Mouse (Mus musculus) right cerebral cortex, postnatal 14 days (tissue): ENCODE measurements around the gene Orm1.

ENCODE experiments used
- DNase-seq: peaks from one replicate; pipeline ENCODE4 v3.0.0; 2022

Orm1 gene

GRCm38 (mm10) chr4:63344295-63344694 lies at the start of gene Orm1:
TSS of gene Orm1 (plus strand) at chr4:63344560.
- DNase-seq: no peak

DNA sequence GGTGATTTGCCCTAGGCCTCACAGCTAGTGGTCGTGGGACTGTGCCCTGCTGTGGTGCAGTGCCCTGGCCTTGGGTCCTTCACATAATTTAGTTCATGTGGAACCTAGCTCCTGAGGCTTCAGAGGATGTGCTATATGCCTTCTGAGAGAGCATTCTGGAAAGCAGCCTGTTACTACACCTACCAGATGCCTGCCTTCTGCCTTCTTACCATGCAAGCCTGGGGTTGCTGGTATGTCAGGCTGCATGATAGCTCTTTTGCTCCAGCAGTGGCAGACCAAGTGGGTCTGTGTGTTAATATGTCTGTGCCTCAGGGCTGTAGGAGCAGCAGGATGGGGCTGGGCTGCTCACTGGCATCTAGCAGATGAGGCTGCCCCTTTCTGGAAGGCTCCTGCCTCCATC lies 48.7 kb upstream of the Orm1 start:
- no peak for DNase-seq

DNA sequence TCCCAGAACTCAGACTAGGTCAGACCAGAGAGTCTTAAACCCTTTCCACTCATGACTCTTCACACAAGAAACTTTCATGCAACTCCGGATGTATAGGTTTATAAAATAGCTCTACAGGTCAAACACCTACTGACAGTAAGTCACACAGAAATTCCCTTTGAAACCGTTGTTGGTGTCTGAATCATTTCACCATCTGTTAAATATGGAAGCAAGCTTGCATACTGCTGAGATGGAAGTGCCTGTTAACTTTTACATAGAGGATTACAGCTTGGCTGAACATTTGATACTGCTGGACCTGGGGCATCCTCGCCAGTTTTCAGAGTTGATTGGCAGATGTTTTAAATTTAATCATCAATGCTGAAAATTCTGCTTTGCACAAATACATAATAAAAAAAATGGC lies 48.1 kb upstream of the Orm1 start:
- no peak for DNase-seq

DNA sequence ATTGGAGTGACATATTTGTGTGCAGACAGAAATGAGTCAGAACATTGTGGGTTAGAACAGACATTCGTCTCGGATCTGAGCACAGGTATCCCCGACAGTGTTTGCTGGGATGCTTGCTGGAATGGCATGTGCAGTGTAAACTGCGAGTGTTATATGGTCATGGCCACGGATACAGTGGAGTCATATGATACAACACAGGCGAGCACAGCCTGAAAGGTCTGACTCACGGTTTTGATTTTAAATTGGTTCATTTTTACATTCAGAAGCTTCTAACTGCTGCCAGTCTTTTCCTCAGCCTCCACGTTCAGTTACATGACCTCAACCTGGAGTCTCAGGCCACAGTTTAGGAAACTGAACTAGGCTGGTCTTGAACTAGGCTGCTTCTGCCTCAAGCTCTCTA lies 47.5 kb upstream of the Orm1 start:
- no peak for DNase-seq

GRCm38 (mm10) chr4:63298191-63298590 lies 46.2 kb upstream of the Orm1 start:
- no peak for DNase-seq

DNA sequence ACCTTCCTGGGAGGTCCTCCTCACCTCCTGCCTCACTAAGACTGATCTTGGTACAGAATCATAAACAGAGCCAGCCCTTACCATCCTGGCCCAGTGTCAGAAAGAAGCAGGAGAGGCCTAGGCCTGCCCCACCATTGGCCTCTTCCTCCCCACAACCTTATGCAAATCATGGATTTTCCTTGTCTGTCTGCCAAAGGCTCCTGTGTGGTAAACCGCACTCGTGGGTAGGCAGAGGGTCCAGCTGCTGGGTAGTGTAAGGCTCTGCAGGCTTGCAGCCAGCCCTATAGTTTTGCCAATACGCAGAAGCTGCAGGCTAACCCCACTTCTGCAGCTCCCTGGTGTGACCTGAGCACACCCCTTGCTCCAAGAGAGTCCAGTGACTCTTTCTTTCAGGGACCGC lies 41.7 kb upstream of the Orm1 start:
- no peak for DNase-seq

- DNase-seq: peak; percentile 97
Measured at GRCm38 (mm10) chr4:63307175-63308062, 36.9 kb upstream of the Orm1 start.

GRCm38 (mm10) chr4:63308316-63308715 lies 36.0 kb upstream of the Orm1 start:
- DNase-seq: no peak

GRCm38 (mm10) chr4:63310247-63310855 lies 34.0 kb upstream of the Orm1 start:
- DNase-seq: no peak

DNA sequence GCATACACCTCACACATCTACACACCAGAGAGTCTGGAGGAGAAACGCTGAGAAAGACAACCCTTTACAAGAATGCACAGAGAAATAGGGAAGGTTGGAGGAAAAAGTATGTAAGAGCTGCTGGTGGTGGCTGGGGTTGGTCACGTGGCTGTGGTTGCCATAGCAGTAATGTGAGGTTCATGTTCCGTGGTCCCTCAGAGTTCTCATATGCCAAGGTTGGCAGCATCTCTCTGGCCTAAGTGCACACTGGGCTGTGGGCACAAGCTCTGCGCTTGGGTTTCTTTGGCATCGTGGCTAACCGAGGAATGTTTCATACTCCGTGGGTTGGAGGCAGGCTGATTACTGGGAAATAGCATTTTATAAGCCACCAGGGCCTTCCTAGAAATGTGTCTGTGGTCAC lies 32.9 kb upstream of the Orm1 start:
- no peak for DNase-seq

- DNase-seq: peak; percentile 1
Measured at GRCm38 (mm10) chr4:63314063-63314462, 30.3 kb upstream of the Orm1 start.

- DNase-seq: peak; percentile 25
Measured at GRCm38 (mm10) chr4:63316076-63316746, 28.1 kb upstream of the Orm1 start.

DNA sequence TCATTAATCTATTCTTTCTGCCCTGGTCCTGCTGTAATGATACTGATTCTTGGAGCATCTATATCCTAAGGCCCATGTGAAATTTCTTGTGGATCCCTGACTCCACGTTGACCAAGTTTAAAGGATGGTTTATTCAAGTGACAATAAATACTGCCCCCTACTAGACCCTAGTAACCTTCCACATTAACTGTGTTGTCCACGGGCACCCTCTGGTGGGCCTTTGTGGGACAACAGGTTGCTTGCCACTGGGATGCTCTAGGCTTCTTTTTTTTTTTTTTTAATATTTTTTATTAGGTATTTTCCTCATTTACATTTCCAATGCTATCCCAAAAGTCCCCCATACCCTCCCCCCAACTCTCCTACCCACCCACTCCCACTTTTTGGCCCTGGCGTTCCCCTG lies 24.8 kb upstream of the Orm1 start:
- DNase-seq: peak; percentile 71

GRCm38 (mm10) chr4:63323275-63323815 lies 21.0 kb upstream of the Orm1 start:
- no peak for DNase-seq

DNA sequence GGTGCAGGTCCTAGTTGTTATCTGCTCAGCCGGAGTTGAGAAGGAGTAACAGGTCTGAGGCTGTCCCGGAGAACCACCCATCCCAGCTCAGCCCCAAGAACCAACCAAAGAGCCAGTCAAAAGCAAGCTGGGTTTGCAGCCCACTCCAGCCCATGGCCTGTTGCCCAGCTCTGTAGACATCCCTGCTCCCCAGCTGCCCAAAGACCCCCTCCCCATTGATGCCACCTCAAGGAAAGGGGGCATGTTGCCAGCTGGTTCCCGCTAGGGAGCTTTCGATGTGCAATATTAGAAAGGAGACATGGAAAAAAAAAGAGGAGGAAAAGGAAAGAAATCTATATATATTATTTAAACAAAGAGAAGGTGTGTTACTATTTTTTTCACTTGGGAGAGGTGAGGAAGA lies 11.0 kb upstream of the Orm1 start:
- no peak for DNase-seq

DNA sequence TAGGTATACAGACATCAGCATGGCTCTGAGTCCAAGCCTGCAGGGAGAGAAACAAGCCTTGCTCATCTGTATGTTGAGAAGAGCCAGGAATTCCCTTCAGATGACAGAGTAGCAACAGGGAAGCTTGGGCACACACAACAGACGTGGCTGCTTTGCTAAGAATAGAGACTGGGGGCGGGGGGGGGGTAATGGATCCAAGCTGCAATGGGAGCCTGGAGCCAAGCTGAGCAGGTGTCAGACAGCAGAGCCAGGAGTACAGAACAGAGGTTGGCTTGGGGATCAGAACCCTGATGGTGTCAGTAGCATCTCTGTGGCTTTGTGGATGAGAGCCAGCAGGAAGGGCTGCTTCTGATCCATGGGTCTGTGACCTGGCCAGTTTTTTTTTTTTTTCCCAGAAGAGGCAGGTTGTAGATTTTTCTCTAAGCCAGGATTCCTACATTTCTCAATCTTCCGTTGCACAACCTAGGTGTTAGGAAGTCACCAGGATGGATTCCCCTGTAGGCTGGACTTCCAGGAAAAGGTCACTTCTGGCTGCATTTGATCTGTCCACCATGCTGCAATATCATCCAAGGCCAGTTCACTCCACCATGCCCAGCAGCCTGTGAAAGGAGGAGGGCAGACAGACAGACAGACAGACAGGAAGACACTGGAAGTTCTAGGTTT lies 5.8 kb upstream of the Orm1 start:
- no peak for DNase-seq

GRCm38 (mm10) chr4:63342491-63342890 lies 1.9 kb upstream of the Orm1 start:
- no peak for DNase-seq

- no peak for DNase-seq
Measured at GRCm38 (mm10) chr4:63343608-63344007, 752 bp upstream of the Orm1 start.

DNA sequence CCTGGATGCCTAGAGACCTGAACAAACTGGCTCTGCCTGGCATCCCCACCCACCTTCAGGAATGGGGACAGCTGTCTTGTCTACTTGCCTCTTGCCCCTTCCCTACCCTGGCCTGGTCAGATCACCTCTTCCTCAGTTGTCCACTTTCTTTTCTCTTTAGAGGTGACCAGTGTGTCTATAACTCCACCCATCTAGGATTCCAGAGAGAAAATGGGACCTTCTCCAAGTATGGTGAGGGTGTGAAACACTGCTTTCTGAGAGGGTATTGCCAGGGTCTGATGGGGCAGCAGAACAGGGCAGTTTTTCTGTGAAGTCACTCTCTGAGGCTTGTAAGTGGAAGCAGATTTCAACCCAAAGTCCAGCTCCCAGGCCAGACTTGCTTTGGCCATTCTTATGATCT lies 901 bp downstream of the Orm1 start:
- no peak for DNase-seq

DNA sequence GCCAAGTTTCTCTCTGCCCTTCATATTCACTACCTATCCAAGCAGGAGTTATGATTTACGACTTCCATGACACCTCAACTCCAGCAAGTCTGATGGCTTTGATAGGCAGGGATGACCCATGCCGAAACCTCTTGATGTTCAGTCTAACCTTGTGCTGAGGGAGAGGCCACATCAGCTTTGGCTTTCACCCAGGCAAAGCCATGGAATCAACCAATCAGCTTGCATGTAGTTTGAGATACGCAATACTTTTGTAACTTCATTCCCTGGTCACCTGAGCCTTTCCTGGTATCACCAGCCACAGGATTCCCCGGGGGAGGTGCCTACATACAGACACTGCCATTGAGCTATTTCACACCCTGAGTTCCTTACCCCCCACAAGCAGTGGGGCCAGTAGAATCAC lies 2.3 kb downstream of the Orm1 start:
- no peak for DNase-seq

DNA sequence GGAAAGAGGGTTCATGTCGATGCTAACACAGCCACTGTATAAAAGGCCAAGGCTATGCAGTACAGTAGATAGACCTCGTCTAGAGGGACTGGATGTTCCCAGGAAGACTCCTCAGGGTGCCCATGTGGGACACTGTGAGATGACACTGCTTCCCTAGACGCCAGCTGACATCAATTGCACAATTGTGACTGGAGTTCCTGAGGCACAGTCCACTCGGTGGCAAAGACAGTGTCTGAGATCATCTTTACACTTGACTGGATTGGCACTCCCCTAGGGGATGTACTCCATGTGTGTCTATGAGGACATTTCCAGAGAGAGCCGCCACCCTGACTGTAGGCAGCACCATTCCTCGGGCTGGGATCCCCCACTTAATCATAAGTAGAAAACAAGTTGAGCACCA lies 4.2 kb downstream of the Orm1 start:
- DNase-seq: no peak

GRCm38 (mm10) chr4:63355877-63356665 lies 11.7 kb downstream of the Orm1 start, which contains the start of gene Orm3:
TSS of gene Orm3 (plus strand) at chr4:63356162.
- no peak for DNase-seq
